Mouse (Mus musculus): Measurements from ENCODE around the gene Tob2. TPM values are rescaled to one million over a fixed set of nuclear protein-coding genes. Genes with fewer than 3 reads are reported as not detected.

Tob2 gene
- polyA plus RNA-seq, 1 experiment = 16.5 TPM

DNA sequence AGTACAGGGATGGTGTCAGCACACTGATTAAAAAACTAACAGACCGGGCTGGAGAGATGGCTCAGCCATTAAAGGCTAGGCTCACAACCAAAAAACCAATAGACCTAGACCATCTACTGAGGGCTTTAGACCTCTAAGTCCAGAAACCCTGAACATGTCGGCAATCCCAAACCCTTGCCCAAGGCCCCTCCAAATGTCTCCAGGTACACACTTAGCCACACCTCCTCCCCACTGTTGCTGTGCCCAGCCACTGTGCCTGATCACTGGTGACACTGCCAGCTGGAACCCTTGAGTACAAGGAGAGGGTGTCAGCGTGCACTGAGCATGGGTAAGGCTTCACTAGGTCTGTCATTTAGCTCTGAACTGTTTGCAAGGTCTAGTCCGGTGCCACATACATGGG, 60.2 kb downstream of the Tob2 start:
- no peak for DNase-seq (ENCODE audit: low read depth, low spot score)
- WGBS = 87% methylated on average over 4 of the region's 4 CpGs

Other genes starting within 250 kb of the Tob2 start
- gene L3mbtl2, start 194.9 kb downstream of the Tob2 start, polyA plus RNA-seq (2012; rRNA removed) = 14.1 and 14.7 TPM in 2 replicates
- 0.91 and 1.2 TPM in 2 replicates for gene Chadl, start 161.5 kb downstream of the Tob2 start, polyA plus RNA-seq (2012; rRNA removed)
- gene Zc3h7b, start 113.7 kb downstream of the Tob2 start, polyA plus RNA-seq (2012; rRNA removed) = 9.4 and 11.6 TPM in 2 replicates
- gene Rangap1, start 113.3 kb downstream of the Tob2 start, polyA plus RNA-seq (2012; rRNA removed) = 42.1 and 45.6 TPM in 2 replicates
- 5.9 and 11.3 TPM in 2 replicates for gene Tef, start 56.4 kb downstream of the Tob2 start, polyA plus RNA-seq (2012; rRNA removed)
- 69.4 and 87.1 TPM in 2 replicates for gene Phf5a, start 13.1 kb upstream of the Tob2 start, polyA plus RNA-seq (2012; rRNA removed)
- 327 and 443 TPM in 2 replicates for gene Aco2, start 13.5 kb upstream of the Tob2 start, polyA plus RNA-seq (2012; rRNA removed)
- 8.6 and 10.1 TPM in 2 replicates for gene Polr3h, start 67.4 kb upstream of the Tob2 start, polyA plus RNA-seq (2012; rRNA removed)
- gene Csdc2, start 78.0 kb upstream of the Tob2 start, polyA plus RNA-seq (2012; rRNA removed) = 2.0 and 2.8 TPM in 2 replicates
- gene Pmm1, start 102.1 kb upstream of the Tob2 start, polyA plus RNA-seq (2012; rRNA removed) = 14.3 and 16.1 TPM in 2 replicates
- gene 1700029P11Rik, start 121.7 kb upstream of the Tob2 start, polyA plus RNA-seq (2012; rRNA removed) = not detected in 2 replicates
- gene Xrcc6, start 129.0 kb upstream of the Tob2 start, polyA plus RNA-seq (2012; rRNA removed) = 16.8 and 18.9 TPM in 2 replicates
- 24.4 and 29.8 TPM in 2 replicates for gene Desi1, start 175.1 kb upstream of the Tob2 start, polyA plus RNA-seq (2012; rRNA removed)
- 57.3 and 58.4 TPM in 2 replicates for gene Snu13, start 188.8 kb upstream of the Tob2 start, polyA plus RNA-seq (2012; rRNA removed)
- not detected in 2 replicates for gene 4930407I10Rik, start 200.4 kb upstream of the Tob2 start, polyA plus RNA-seq (2012; rRNA removed)
- gene Mei1, start 211.2 kb upstream of the Tob2 start, polyA plus RNA-seq (2012; rRNA removed) = 0.07 and 0.09 TPM in 2 replicates